8 mouse cellular contexts compared by ENCODE assay signal in genomic region chr5:16553304-16554047, GRCm38 (mm10). TPM values are rescaled to one million over a fixed set of nuclear protein-coding genes. Genes with fewer than 3 reads are reported as not detected.
DNase-seq lines count a peak whose midpoint lies in the region; ATAC-seq lines count a peak whose summit lies in the region.

Gene Hgf (plus strand): TSS chr5:16553495.

- no peaks in the 10 kb centered on the region for H3K36me3 ChIP-seq in forebrain, embryonic 16.5 days (ENCODE audit: control insufficient read depth, insufficient read depth)
- H3K36me3 ChIP-seq in lung, embryonic 16.5 days (ENCODE audit: control insufficient read depth, insufficient read depth, low read length): no peaks in the 10 kb centered on the region
- no peaks in the 10 kb centered on the region for H3K36me3 ChIP-seq in neural tube, embryonic 15.5 days

- H3K4me3 ChIP-seq in forebrain, embryonic 16.5 days (replicated peaks; ENCODE audit: low read length): peak within 1 kb of the TSS; percentile 34
- H3K4me3 ChIP-seq in lung, embryonic 16.5 days (ENCODE audit: low read length): peak within 1 kb of the TSS; percentile 44
- H3K4me3 ChIP-seq in neural tube, embryonic 15.5 days (replicated peaks): peak within 1 kb of the TSS; percentile 24

- no peaks in the 10 kb centered on the region for H3K9me3 ChIP-seq in forebrain, embryonic 16.5 days (ENCODE audit: control insufficient read depth, low read length)
- no peaks in the 10 kb centered on the region for H3K9me3 ChIP-seq in lung, embryonic 16.5 days (ENCODE audit: control insufficient read depth, low read length)
- no peaks in the 10 kb centered on the region for H3K9me3 ChIP-seq in neural tube, embryonic 15.5 days (replicated peaks)

- WGBS in forebrain, embryonic 16.5 days: 5% methylated on average over 16 of the region's 16 CpGs
- WGBS in large intestine, adult 2 months: 1% methylated on average over 16 of the region's 16 CpGs
- WGBS in lung, embryonic 16.5 days: 2% methylated on average over 16 of the region's 16 CpGs
- 10% methylated on average over 16 of the region's 16 CpGs for WGBS in neural tube, embryonic 15.5 days

- peak; percentile 12 for DNase-seq in CD4-positive, CD25-positive, alpha-beta regulatory T cell, adult 2 months (ENCODE audit: low read depth, low spot score)
- DNase-seq in adrenal gland, postnatal 25 days: peak; percentile 50
- peak; percentile 61 for DNase-seq in heart, postnatal 4 days
- peak; percentile 10 for DNase-seq in large intestine, adult 2 months (ENCODE audit: low read depth, low spot score)
- DNase-seq in natural killer cell, adult 2 months (ENCODE audit: low spot score in 2 of 2): no peak

- H3K9ac ChIP-seq in forebrain, embryonic 16.5 days (replicated peaks; ENCODE audit: low read depth, low read length): peak within 1 kb of the TSS; percentile 19; the same call in 1 of the 2 replicates
- H3K9ac ChIP-seq in lung, embryonic 16.5 days (ENCODE audit: low read length): peak within 1 kb of the TSS; percentile 57
- H3K9ac ChIP-seq in neural tube, embryonic 15.5 days (replicated peaks): peak within 1 kb of the TSS; percentile 11; the same call in 1 of the 2 replicates

- H3K27ac ChIP-seq in forebrain, embryonic 16.5 days (ENCODE audit: low read length): no peak within 1 kb of the TSS
- H3K27ac ChIP-seq in lung, embryonic 16.5 days (ENCODE audit: low read length): peak within 1 kb of the TSS; percentile 38; the same call in 1 of the 2 replicates
- H3K27ac ChIP-seq in neural tube, embryonic 15.5 days (replicated peaks): no peak within 1 kb of the TSS

- ATAC-seq in forebrain, embryonic 16.5 days: peak; percentile 83
- ATAC-seq in lung, embryonic 16.5 days (ENCODE audit: low read depth): peak; percentile 91
- peak; percentile 72 for ATAC-seq in neural tube, embryonic 15.5 days (ENCODE audit: low FRiP score)

- H3K4me1 ChIP-seq in forebrain, embryonic 16.5 days (replicated peaks; ENCODE audit: control insufficient read depth, insufficient read depth, low read length): peaks cover 8% of the 10 kb centered on the region
- H3K4me1 ChIP-seq in lung, embryonic 16.5 days (replicated peaks; ENCODE audit: control insufficient read depth, insufficient read depth, low read length): peaks cover 13% of the 10 kb centered on the region
- peaks cover 7% of the 10 kb centered on the region; the same call in 1 of the 2 replicates for H3K4me1 ChIP-seq in neural tube, embryonic 15.5 days

- no peaks in the 10 kb centered on the region for H3K27me3 ChIP-seq in forebrain, embryonic 16.5 days (replicated peaks; ENCODE audit: control insufficient read depth, insufficient read depth, low read length)
- no peaks in the 10 kb centered on the region for H3K27me3 ChIP-seq in lung, embryonic 16.5 days (ENCODE audit: control insufficient read depth, insufficient read depth, low read depth, low read length)
- no peaks in the 10 kb centered on the region for H3K27me3 ChIP-seq in neural tube, embryonic 15.5 days (replicated peaks)

- H3K4me2 ChIP-seq in forebrain, embryonic 16.5 days (ENCODE audit: low read length): peak within 1 kb of the TSS; percentile 45
- peak within 1 kb of the TSS; percentile 67 for H3K4me2 ChIP-seq in lung, embryonic 16.5 days (ENCODE audit: low read depth, low read length)
- peak within 1 kb of the TSS; percentile 55 for H3K4me2 ChIP-seq in neural tube, embryonic 15.5 days

RNA-seq across cellular contexts. Expression of gene Hgf, which starts in this region (rescaled TPM):
- total RNA-seq in adrenal gland, postnatal 25 days (2021): 1.7 TPM in 2 replicates
- polyA plus RNA-seq in forebrain, embryonic 16.5 days (2015; fragmentation: Nextera tagmentation; extraction: Ambion mirVana): 0.84 and 1.4 TPM in 2 replicates
- total RNA-seq in heart, postnatal 4 days (2021): 1 to 10 TPM in 1 of 2 experiments, under 1 TPM in 1; 0.86 to 1.0 TPM
- 0.98 and 1.4 TPM in 2 replicates for polyA plus RNA-seq in large intestine, adult 2 months (2012; rRNA removed)
- 1.6 and 1.9 TPM in 2 replicates for polyA plus RNA-seq in lung, embryonic 16.5 days (2015; fragmentation: Nextera tagmentation; extraction: Ambion mirVana)
- polyA plus RNA-seq in neural tube, embryonic 15.5 days (2015; fragmentation: Nextera tagmentation; extraction: Ambion mirVana): 0.49 and 0.82 TPM in 2 replicates

Comparison
In these comparisons a context has a peak if more than half of its experiments do, and no peak if none do; other contexts are left out.
1. Peak in ATAC-seq, H3K4me3 ChIP-seq, H3K9ac ChIP-seq and H3K4me2 ChIP-seq in neural tube, embryonic 15.5 days; RNA of the gene not detected or under 1 TPM.
2. DNase-seq: peak in CD4-positive, CD25-positive, alpha-beta regulatory T cell, adult 2 months (single experiment), adrenal gland, postnatal 25 days (single experiment), heart, postnatal 4 days (single experiment) and large intestine, adult 2 months (single experiment); none in natural killer cell, adult 2 months (0 of 2).
3. Peak in every context shown above with its lines, with median percentiles within 50 percentile points of each other: ATAC-seq, H3K4me2 ChIP-seq, H3K4me3 ChIP-seq and H3K9ac ChIP-seq.